Mouse (Mus musculus): ENCODE results near the gene Nedd4. TPM values are rescaled to one million over a fixed set of nuclear protein-coding genes. Genes with fewer than 3 reads are reported as not detected.
"Not testable (repeated sequence)": the region's sequence is repeated elsewhere in the genome, so short reads cannot be mapped to it uniquely, and the experiment has no call there.

Nedd4 gene
- polyA plus RNA-seq, 1 experiment from 2014 or later = 439 TPM

GRCm38 (mm10) chr9:72636547-72636946 lies 25.6 kb upstream of the Nedd4 start:
- no peaks in the 10 kb centered on the region for H3K9me3 ChIP-seq (ENCODE audit: control insufficient read depth, low read length)
- no peaks in the 10 kb centered on the region for H3K27me3 ChIP-seq (ENCODE audit: control insufficient read depth, insufficient read depth, low read length)
- H3K4me1 ChIP-seq (ENCODE audit: control insufficient read depth, insufficient read depth, low read length) = peaks cover 22% of the 10 kb centered on the region; the same call in 1 of the 2 replicates
- no peak overlapping the region for H3K4me2 ChIP-seq (ENCODE audit: low read depth, low read length)
- H3K4me3 ChIP-seq (ENCODE audit: low read depth, low read length) = no peak overlapping the region
- H3K9ac ChIP-seq (replicated peaks; ENCODE audit: low read depth, low read length) = no peak overlapping the region
- H3K27ac ChIP-seq (ENCODE audit: low read depth, low read length) = no peak overlapping the region
- H3K36me3 ChIP-seq (ENCODE audit: control insufficient read depth, insufficient read depth, low read length) = no peaks in the 10 kb centered on the region
- no peak for ATAC-seq (ENCODE audit: low read depth)
- 83% methylated on average over 7 of the region's 7 CpGs for WGBS

- Histone ChIP-seq H3K4me2 (ENCODE audit: low read depth, low read length) (no peak overlapping the region), H3K9me3 (ENCODE audit: control insufficient read depth, low read length) (no peaks in the 10 kb centered on the region), H3K4me1 (ENCODE audit: control insufficient read depth, insufficient read depth, low read length) (peaks cover 22% of the 10 kb centered on the region; the same call in 1 of the 2 replicates), H3K27me3 (ENCODE audit: control insufficient read depth, insufficient read depth, low read length) (no peaks in the 10 kb centered on the region), H3K9ac (replicated peaks; ENCODE audit: low read depth, low read length) (no peak overlapping the region), H3K36me3 (ENCODE audit: control insufficient read depth, insufficient read depth, low read length) (no peaks in the 10 kb centered on the region), H3K4me3 (ENCODE audit: low read depth, low read length) (no peak overlapping the region), H3K27ac (ENCODE audit: low read depth, low read length) (no peak overlapping the region)
- ATAC-seq (ENCODE audit: low read depth) = no peak
- WGBS = 86% methylated on average over 8 of the region's 8 CpGs
These were observed 24.9 kb upstream of the Nedd4 start for GRCm38 (mm10) chr9:72637243-72637642.

GRCm38 (mm10) chr9:72638951-72639842 lies 22.9 kb upstream of the Nedd4 start:
- Histone ChIP-seq H3K27me3 (ENCODE audit: control insufficient read depth, insufficient read depth, low read length) (no peaks in the 10 kb centered on the region), H3K4me3 (ENCODE audit: low read depth, low read length) (peak overlapping the region; percentile 24), H3K9me3 (ENCODE audit: control insufficient read depth, low read length) (no peaks in the 10 kb centered on the region), H3K27ac (ENCODE audit: low read depth, low read length) (peak overlapping the region; percentile 94), H3K9ac (replicated peaks; ENCODE audit: low read depth, low read length) (peak overlapping the region; percentile 47), H3K36me3 (ENCODE audit: control insufficient read depth, insufficient read depth, low read length) (no peaks in the 10 kb centered on the region), H3K4me2 (ENCODE audit: low read depth, low read length) (peak overlapping the region; percentile 52), H3K4me1 (ENCODE audit: control insufficient read depth, insufficient read depth, low read length) (peaks cover 22% of the 10 kb centered on the region; the same call in 1 of the 2 replicates)
- peak; percentile 89 for ATAC-seq (ENCODE audit: low read depth)
- WGBS = 29% methylated on average over 9 of the region's 9 CpGs

GRCm38 (mm10) chr9:72639843-72640621 lies 22.1 kb upstream of the Nedd4 start:
- H3K9ac ChIP-seq (replicated peaks; ENCODE audit: low read depth, low read length) = peak overlapping the region; percentile 47
- peak; percentile 93 for ATAC-seq (ENCODE audit: low read depth)
- under 1% methylated on average over 27 of the region's 27 CpGs for WGBS

GRCm38 (mm10) chr9:72640642-72641041 lies 21.5 kb upstream of the Nedd4 start:
- ATAC-seq (ENCODE audit: low read depth) = no peak
- Histone ChIP-seq H3K36me3 (ENCODE audit: control insufficient read depth, insufficient read depth, low read length) (no peaks in the 10 kb centered on the region), H3K4me2 (ENCODE audit: low read depth, low read length) (no peak overlapping the region), H3K4me3 (ENCODE audit: low read depth, low read length) (no peak overlapping the region), H3K9me3 (ENCODE audit: control insufficient read depth, low read length) (no peaks in the 10 kb centered on the region), H3K27me3 (ENCODE audit: control insufficient read depth, insufficient read depth, low read length) (no peaks in the 10 kb centered on the region), H3K9ac (replicated peaks; ENCODE audit: low read depth, low read length) (no peak overlapping the region), H3K27ac (ENCODE audit: low read depth, low read length) (peak overlapping the region; percentile 94), H3K4me1 (ENCODE audit: control insufficient read depth, insufficient read depth, low read length) (peaks cover 26% of the 10 kb centered on the region; the same call in 1 of the 2 replicates)
- WGBS = 20% methylated on average over 7 of the region's 7 CpGs

More at GRCm38 (mm10) chr9:72639843-72640621, 22.1 kb upstream of the Nedd4 start:
- no peaks in the 10 kb centered on the region for H3K27me3 ChIP-seq (ENCODE audit: control insufficient read depth, insufficient read depth, low read length)
- H3K36me3 ChIP-seq (ENCODE audit: control insufficient read depth, insufficient read depth, low read length) = no peaks in the 10 kb centered on the region
- H3K4me3 ChIP-seq (ENCODE audit: low read depth, low read length) = peak overlapping the region; percentile 24
- peak overlapping the region; percentile 52 for H3K4me2 ChIP-seq (ENCODE audit: low read depth, low read length)
- peaks cover 26% of the 10 kb centered on the region; the same call in 1 of the 2 replicates for H3K4me1 ChIP-seq (ENCODE audit: control insufficient read depth, insufficient read depth, low read length)
- H3K27ac ChIP-seq (ENCODE audit: low read depth, low read length) = peak overlapping the region; percentile 94
- H3K9me3 ChIP-seq (ENCODE audit: control insufficient read depth, low read length) = no peaks in the 10 kb centered on the region

GRCm38 (mm10) chr9:72641093-72641680 lies 21.0 kb upstream of the Nedd4 start:
- Histone ChIP-seq H3K4me3 (ENCODE audit: low read depth, low read length) (no peak overlapping the region), H3K27me3 (ENCODE audit: control insufficient read depth, insufficient read depth, low read length) (no peaks in the 10 kb centered on the region), H3K36me3 (ENCODE audit: control insufficient read depth, insufficient read depth, low read length) (no peaks in the 10 kb centered on the region), H3K4me1 (ENCODE audit: control insufficient read depth, insufficient read depth, low read length) (peaks cover 26% of the 10 kb centered on the region; the same call in 1 of the 2 replicates), H3K27ac (ENCODE audit: low read depth, low read length) (peak overlapping the region; percentile 94), H3K9me3 (ENCODE audit: control insufficient read depth, low read length) (no peaks in the 10 kb centered on the region), H3K4me2 (ENCODE audit: low read depth, low read length) (no peak overlapping the region), H3K9ac (replicated peaks; ENCODE audit: low read depth, low read length) (no peak overlapping the region)
- ATAC-seq (ENCODE audit: low read depth) = no peak
- WGBS = 64% methylated on average over 6 of the region's 6 CpGs

- WGBS = 95% methylated on average over 4 of the region's 4 CpGs
- H3K27me3 ChIP-seq (ENCODE audit: control insufficient read depth, insufficient read depth, low read length); H3K9ac ChIP-seq (replicated peaks; ENCODE audit: low read depth, low read length); H3K36me3 ChIP-seq (ENCODE audit: control insufficient read depth, insufficient read depth, low read length); H3K4me3 ChIP-seq (ENCODE audit: low read depth, low read length); H3K27ac ChIP-seq (ENCODE audit: low read depth, low read length); H3K9me3 ChIP-seq (ENCODE audit: control insufficient read depth, low read length); ATAC-seq (ENCODE audit: low read depth); H3K4me2 ChIP-seq (ENCODE audit: low read depth, low read length): not testable (repeated sequence)
- H3K4me1 ChIP-seq (ENCODE audit: control insufficient read depth, insufficient read depth, low read length) = peaks cover 26% of the 10 kb centered on the region; the same call in 1 of the 2 replicates
These were observed 19.2 kb upstream of the Nedd4 start for GRCm38 (mm10) chr9:72642756-72643447.

- H3K27me3 ChIP-seq (ENCODE audit: control insufficient read depth, insufficient read depth, low read length) = no peaks in the 10 kb centered on the region
- H3K4me3 ChIP-seq (ENCODE audit: low read depth, low read length) = no peak overlapping the region
- peak overlapping the region; percentile 46 for H3K27ac ChIP-seq (ENCODE audit: low read depth, low read length)
- no peak overlapping the region for H3K4me2 ChIP-seq (ENCODE audit: low read depth, low read length)
- 89% methylated on average over 6 of the region's 6 CpGs for WGBS
- ATAC-seq (ENCODE audit: low read depth) = no peak
- no peaks in the 10 kb centered on the region for H3K9me3 ChIP-seq (ENCODE audit: control insufficient read depth, low read length)
- H3K36me3 ChIP-seq (ENCODE audit: control insufficient read depth, insufficient read depth, low read length) = no peaks in the 10 kb centered on the region
- H3K4me1 ChIP-seq (ENCODE audit: control insufficient read depth, insufficient read depth, low read length) = peaks cover 22% of the 10 kb centered on the region; the same call in 1 of the 2 replicates
- H3K9ac ChIP-seq (replicated peaks; ENCODE audit: low read depth, low read length) = no peak overlapping the region
These were observed 18.3 kb upstream of the Nedd4 start for GRCm38 (mm10) chr9:72643651-72644417.

Measured in neural tube, embryonic 14.5 days (tissue).